Mouse (Mus musculus): ENCODE results near the gene Gm36210. TPM values are rescaled to one million over a fixed set of nuclear protein-coding genes. Genes with fewer than 3 reads are reported as not detected.

Gene Gm36210
- total and polyA plus RNA-seq, 3 experiments, result 0.90 TPM; not detected in 2

GRCm38 (mm10) chr7:4922931-4923565 is 16.7 kb upstream of the Gm36210 start:
- peaks cover 5 to 23% of the 10 kb centered on the region in 2 experiments for H3K4me1 ChIP-seq (ENCODE audit: control insufficient read depth in 1 of 2, insufficient read depth in 2 of 2)
- dilution Hi-C loops (cut with MboI; ENCODE audit: extremely low pct_ligation_motif_present, extremely low pct_unique_long_range_greater_than_20kb, low sequenced_read_pairs) (no loop called here), in situ Hi-C loops (cut with MboI; ENCODE audit: low pct_ligation_motif_present, low pct_unique_long_range_greater_than_20kb, low sequenced_read_pairs) (no loop called here)
- H3K9ac ChIP-seq (ENCODE audit: insufficient read depth, low read depth), result no peak overlapping the region
- DNase-seq (ENCODE audit: extremely low read depth), result no peak
- peaks cover 26 to 38% of the 10 kb centered on the region in 2 experiments for H3K36me3 ChIP-seq (replicated peaks in 1 of 2; ENCODE audit: control insufficient read depth in 1 of 2, insufficient read depth in 1 of 2, low read length in 1 of 2)
- H3K4me3 ChIP-seq (replicated peaks in 1 of 3; ENCODE audit: low read depth in 2 of 3, low read length in 2 of 3, poor library complexity in 1 of 3), result no peak overlapping the region
- H3K4me2 ChIP-seq (ENCODE audit: insufficient read depth, low read depth, poor library complexity, severe bottlenecking), result no peak overlapping the region
- no peak for TF ChIP-seq CHD2 (IDR thresholded peaks at IDR 0.05; ENCODE audit: low read length)
- no peak for TF ChIP-seq RAD21 (IDR thresholded peaks at IDR 0.05; ENCODE audit: low read depth, low read length)
- TF ChIP-seq NRF1 (IDR thresholded peaks at IDR 0.05; ENCODE audit: low read depth, low read length), result peak; percentile 50
- TF ChIP-seq CTCF (conservative IDR thresholded peaks at IDR 0.05 in 1 of 2, IDR thresholded peaks at IDR 0.05 in 1 of 2; ENCODE audit: low read depth in 2 of 2, low read length in 2 of 2), result peak in 1 of 2 experiments; percentile 23; a peak in 2 of 4 replicates
- TF ChIP-seq ETS1 (conservative IDR thresholded peaks at IDR 0.05; ENCODE audit: low read depth, low read length), result no peak
- no peaks in the 10 kb centered on the region for H3K79me2 ChIP-seq (replicated peaks; ENCODE audit: control insufficient read depth, extremely low read depth, insufficient read depth, poor library complexity, severe bottlenecking)
- H3K9me3 ChIP-seq (replicated peaks; ENCODE audit: low read length), result no peaks in the 10 kb centered on the region
- no peak overlapping the region for H3K27ac ChIP-seq (ENCODE audit: insufficient read depth, low read depth)
- H3K27me3 ChIP-seq (replicated peaks), result no peaks in the 10 kb centered on the region

- no peak for TF ChIP-seq ZC3H11A (IDR thresholded peaks at IDR 0.05; ENCODE audit: low read depth, low read length)
- TF ChIP-seq MYC (IDR thresholded peaks at IDR 0.05; ENCODE audit: low read depth, low read length), result no peak
- no peak for TF ChIP-seq MAZ (IDR thresholded peaks at IDR 0.05; ENCODE audit: low read depth, low read length)
- no peak for TF ChIP-seq USF2 (conservative IDR thresholded peaks at IDR 0.05; ENCODE audit: low read depth, low read length)
- no peak for TF ChIP-seq TCF12 (IDR thresholded peaks at IDR 0.05; ENCODE audit: low read depth, low read length)
- no peak for TF ChIP-seq TBP (conservative IDR thresholded peaks at IDR 0.05; ENCODE audit: low read depth, low read length)
- TF ChIP-seq BHLHE40 (IDR thresholded peaks at IDR 0.05; ENCODE audit: low read depth, low read length), result no peak
- no peak for TF ChIP-seq JUND (conservative IDR thresholded peaks at IDR 0.05; ENCODE audit: low read depth, low read length)
- no peak for TF ChIP-seq HCFC1 (IDR thresholded peaks at IDR 0.05; ENCODE audit: low read depth, low read length)
- TF ChIP-seq NELFE (IDR thresholded peaks at IDR 0.05; ENCODE audit: low read depth, low read length), result no peak
- no peak for TF ChIP-seq SIN3A (IDR thresholded peaks at IDR 0.05; ENCODE audit: low read length)
- no peak for TF ChIP-seq ZMIZ1 (IDR thresholded peaks at IDR 0.05; ENCODE audit: low read depth, low read length)
- dilution Hi-C loops (cut with MboI; ENCODE audit: extremely low pct_ligation_motif_present, extremely low pct_unique_long_range_greater_than_20kb, low sequenced_read_pairs) (no loop called here), in situ Hi-C loops (cut with MboI; ENCODE audit: low pct_ligation_motif_present, low pct_unique_long_range_greater_than_20kb, low sequenced_read_pairs) (no loop called here)
- H3K27ac ChIP-seq (ENCODE audit: insufficient read depth, low read depth), result no peak overlapping the region
- H3K4me1 ChIP-seq (ENCODE audit: control insufficient read depth in 1 of 2, insufficient read depth in 2 of 2), result peaks cover 5 to 23% of the 10 kb centered on the region in 2 experiments
- H3K36me3 ChIP-seq (replicated peaks in 1 of 2; ENCODE audit: control insufficient read depth in 1 of 2, insufficient read depth in 1 of 2, low read length in 1 of 2), result peaks cover 31 to 43% of the 10 kb centered on the region in 2 experiments
- no peak overlapping the region for H3K4me3 ChIP-seq (replicated peaks in 1 of 3; ENCODE audit: low read depth in 2 of 3, low read length in 2 of 3, poor library complexity in 1 of 3)
- H3K9me3 ChIP-seq (replicated peaks; ENCODE audit: low read length), result no peaks in the 10 kb centered on the region
- H3K9ac ChIP-seq (ENCODE audit: insufficient read depth, low read depth), result no peak overlapping the region
- no peaks in the 10 kb centered on the region for H3K27me3 ChIP-seq (replicated peaks)
- H3K79me2 ChIP-seq (replicated peaks; ENCODE audit: control insufficient read depth, extremely low read depth, insufficient read depth, poor library complexity, severe bottlenecking), result no peaks in the 10 kb centered on the region
- DNase-seq (ENCODE audit: extremely low read depth), result no peak
- H3K4me2 ChIP-seq (ENCODE audit: insufficient read depth, low read depth, poor library complexity, severe bottlenecking), result no peak overlapping the region
These were observed 16.2 kb upstream of the Gm36210 start for GRCm38 (mm10) chr7:4922508-4922907.

Data from CH12.LX (cell line).